Mouse (Mus musculus) brain, embryonic 14.5 days (tissue): Measurements from ENCODE around the gene Gm20422. TPM values are rescaled to one million over a fixed set of nuclear protein-coding genes. Genes with fewer than 3 reads are reported as not detected.
A peak's percentile ranks its signal among the peaks of the same experiment; 100 is the strongest.

Experiments
- DNase-seq: peaks from one replicate; pipeline ENCODE4 v3.0.0-alpha.2; 2011; ENCODE audit warnings: low read depth
- CTCF ChIP-seq: fragments of 200-500 bp; IDR thresholded peaks from 2 replicates; pipeline ENCODE4 v1.5.1; 2012; ENCODE audit warnings: inconsistent platforms, mild to moderate bottlenecking, moderate library complexity, borderline replicate concordance; ENCODE audit not compliant: insufficient read depth, insufficient read length; ENCODE audit errors: extremely low read depth
- POLR2A ChIP-seq: fragments of 200-500 bp; IDR thresholded peaks from 2 replicates; pipeline ENCODE4 v1.6.1; 2012; ENCODE audit warnings: mild to moderate bottlenecking, inconsistent platforms, borderline replicate concordance; ENCODE audit not compliant: poor library complexity, insufficient read depth, insufficient read length, severe bottlenecking; ENCODE audit errors: extremely low read depth
- polyA plus RNA-seq: library from polyadenylated mRNA; depleted of rRNA; stranded (reverse); fragments of >200 nt; gene quantifications from 2 replicates; pipeline ENCODE4 v1.2.3, GENCODE M21; 2012; rRNA removed

The Gm20422 gene
- 1.4 and 1.6 TPM in 2 replicates for polyA plus RNA-seq

- TF ChIP-seq POLR2A (peak; percentile 85), CTCF (no peak)
- DNase-seq, result peak; percentile 100
Observed at GRCm38 (mm10) chr8:69774503-69775148, at the start of gene Gm20422. Gm20422 (minus strand) TSS chr8:69774886.

DNA sequence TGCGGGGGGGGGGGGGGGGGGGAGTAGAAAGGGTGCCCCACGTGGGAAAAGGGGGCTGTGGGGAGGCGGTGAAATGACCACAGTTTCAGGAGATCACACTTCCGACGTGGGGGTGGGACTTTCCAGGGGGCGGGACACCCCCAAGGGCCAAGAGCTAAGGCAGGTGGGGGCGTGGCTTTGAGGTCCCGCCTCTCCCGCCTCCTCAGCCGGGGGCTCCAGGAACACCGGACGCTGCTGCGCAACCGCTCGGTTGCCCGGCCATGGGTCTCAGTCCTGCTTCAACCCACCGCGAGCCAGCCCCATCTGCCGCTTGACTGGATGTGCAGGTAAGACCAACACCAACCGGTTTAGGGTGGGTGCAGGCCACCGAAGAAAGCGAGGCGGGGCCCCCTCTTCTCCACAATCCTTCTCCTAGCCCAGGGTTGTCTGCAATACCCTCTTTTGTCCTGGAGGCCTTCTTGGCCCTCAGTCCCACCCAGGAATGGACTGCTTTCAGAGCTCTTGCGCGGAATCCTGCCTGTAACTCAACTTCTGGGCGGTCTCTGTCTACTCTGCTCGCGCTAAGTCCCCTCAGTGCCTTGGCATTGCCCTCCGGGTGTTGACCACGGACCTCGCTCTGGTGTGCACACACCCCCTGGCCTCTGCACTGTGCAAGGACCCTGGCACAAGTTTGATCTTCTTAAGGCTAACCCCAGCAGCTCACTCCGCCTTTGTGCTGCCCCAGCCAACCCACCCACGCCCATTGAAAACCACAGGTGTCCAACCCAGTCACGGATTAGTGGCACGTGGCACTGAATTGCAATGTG is 47.9 kb upstream of the Gm20422 start, which contains the start of gene Lpar2:
TSS of gene Lpar2 (plus strand) at position 44 of the 806 bp plus-strand sequence.
- peak; percentile 91 for DNase-seq

GRCm38 (mm10) chr8:69821971-69822385 is 47.3 kb upstream of the Gm20422 start:
- peak; percentile 78 for DNase-seq
- TF ChIP-seq POLR2A (0 out of 2 replicates have a peak, but pooled peaks have one; percentile 9), CTCF (no peak)

More for the DNA sequence above, 47.9 kb upstream of the Gm20422 start, which contains the start of gene Lpar2:
- TF ChIP-seq POLR2A, result peak; percentile 42; the same call in 1 of the 2 replicates
- TF ChIP-seq CTCF, result no peak; the same call in 1 of the 2 replicates

DNA sequence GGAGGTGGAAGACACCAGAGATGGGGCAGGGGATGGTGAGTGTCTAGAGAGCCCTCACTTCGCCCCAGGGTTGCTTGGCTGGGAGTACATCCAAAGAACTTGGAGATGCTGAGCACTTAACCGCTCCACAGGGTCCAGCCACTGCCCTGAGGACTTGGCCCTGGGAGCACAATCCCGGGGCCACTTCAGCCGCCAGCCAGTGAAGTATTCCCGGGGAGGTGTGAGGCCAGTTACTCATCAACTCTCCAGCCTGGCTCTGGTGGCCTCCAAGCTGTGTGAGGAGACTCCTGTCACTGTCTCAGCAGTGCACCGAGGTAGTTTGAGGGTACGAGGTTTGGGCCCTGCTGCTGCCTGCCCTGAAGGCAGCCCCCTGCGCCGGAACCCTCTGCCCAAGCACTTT is 45.8 kb upstream of the Gm20422 start:
- no peak for DNase-seq
- TF ChIP-seq POLR2A, result no peak
- no peak for TF ChIP-seq CTCF

- no peak for DNase-seq
- TF ChIP-seq POLR2A (no peak), CTCF (no peak)
Observed at GRCm38 (mm10) chr8:69815396-69815795, 40.7 kb upstream of the Gm20422 start.

DNA sequence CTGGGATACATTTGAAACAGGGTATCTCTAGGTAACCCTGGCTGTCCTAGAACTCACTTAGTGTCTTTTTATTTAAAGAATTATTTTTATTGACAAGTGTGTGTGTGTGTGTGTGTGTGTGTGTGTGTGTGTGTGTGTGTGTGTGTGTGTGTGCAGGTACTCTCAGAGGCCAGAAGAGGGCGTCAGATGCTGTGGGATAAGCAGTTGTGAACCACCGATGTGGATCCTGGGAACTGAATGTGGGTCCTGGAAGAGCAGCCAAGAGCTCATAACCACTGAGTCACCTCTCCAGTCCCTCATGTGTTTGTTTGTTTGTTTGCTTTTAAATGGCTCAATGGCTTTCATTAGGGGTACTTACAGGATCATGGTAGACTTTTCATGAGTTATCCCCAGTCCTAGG is 40.2 kb upstream of the Gm20422 start:
- TF ChIP-seq CTCF (no peak), POLR2A (no peak)
- DNase-seq, result no peak

DNA sequence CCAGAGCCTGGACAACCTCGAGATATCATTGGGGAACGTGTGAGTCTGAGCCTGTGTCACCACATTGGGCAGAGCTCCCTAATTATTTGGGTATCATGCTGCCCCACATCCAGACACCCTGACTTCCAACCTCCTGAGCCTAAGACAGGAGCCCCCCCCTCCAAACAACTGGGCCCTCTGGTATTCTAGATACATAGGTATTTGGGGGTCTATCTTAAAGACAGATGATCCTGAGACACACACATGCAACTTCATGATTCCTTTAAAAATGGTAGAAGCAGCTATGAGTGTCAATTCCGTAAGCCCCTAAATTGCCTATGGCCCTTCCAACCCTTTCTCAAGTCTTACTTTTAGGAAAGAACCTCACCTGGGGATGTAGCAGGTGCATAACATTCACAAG is 35.1 kb upstream of the Gm20422 start:
- DNase-seq, result no peak
- TF ChIP-seq CTCF (no peak), POLR2A (no peak)

GRCm38 (mm10) chr8:69808864-69809403 is 34.2 kb upstream of the Gm20422 start:
- TF ChIP-seq CTCF (no peak), POLR2A (no peak)
- peak; percentile 79 for DNase-seq

- TF ChIP-seq CTCF (no peak), POLR2A (no peak)
- peak; percentile 78 for DNase-seq
Observed at GRCm38 (mm10) chr8:69808094-69808863, 33.6 kb upstream of the Gm20422 start, which contains the start of gene Gmip. Gmip (plus strand) TSS chr8:69808679.

DNA sequence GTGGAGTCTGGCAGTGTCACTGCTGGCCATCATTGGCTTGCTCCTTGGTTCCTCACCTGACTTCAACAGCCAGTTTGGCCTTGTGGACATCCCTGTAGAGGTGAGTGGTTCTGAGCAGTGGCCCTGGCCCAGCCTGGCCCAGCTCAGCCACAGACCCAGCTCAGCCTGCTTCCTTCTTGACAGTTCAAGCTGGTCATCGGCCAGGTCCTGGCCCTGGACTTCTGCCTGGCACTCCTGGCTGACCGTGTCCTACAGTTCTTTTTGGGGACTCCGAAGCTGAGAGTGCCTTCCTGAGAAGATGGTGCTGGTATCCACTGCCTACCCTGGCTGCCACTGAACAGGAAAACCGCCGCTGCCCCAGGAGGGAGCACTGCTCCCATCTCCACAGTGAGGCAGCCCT is 32.5 kb upstream of the Gm20422 start:
- TF ChIP-seq CTCF, result no peak
- TF ChIP-seq POLR2A, result no peak
- DNase-seq, result no peak
